Mouse (Mus musculus): ENCODE data around the gene Fam167b. TPM values are rescaled to one million over a fixed set of nuclear protein-coding genes. Genes with fewer than 3 reads are reported as not detected.

Gene Fam167b
- total RNA-seq, 2 experiments from 2014 or later: 0.81 TPM; not detected in 1

- DNase-seq (ENCODE audit: extremely low spot score in 1 of 2, low spot score in 1 of 2): no peak
Observed at GRCm38 (mm10) chr4:129609139-129609631, 30.8 kb upstream of the Fam167b start.

- DNase-seq (ENCODE audit: extremely low spot score in 1 of 2, low spot score in 1 of 2): peak in 1 of 2 experiments; percentile 76
Observed at GRCm38 (mm10) chr4:129608426-129609025, 30.2 kb upstream of the Fam167b start.

DNA sequence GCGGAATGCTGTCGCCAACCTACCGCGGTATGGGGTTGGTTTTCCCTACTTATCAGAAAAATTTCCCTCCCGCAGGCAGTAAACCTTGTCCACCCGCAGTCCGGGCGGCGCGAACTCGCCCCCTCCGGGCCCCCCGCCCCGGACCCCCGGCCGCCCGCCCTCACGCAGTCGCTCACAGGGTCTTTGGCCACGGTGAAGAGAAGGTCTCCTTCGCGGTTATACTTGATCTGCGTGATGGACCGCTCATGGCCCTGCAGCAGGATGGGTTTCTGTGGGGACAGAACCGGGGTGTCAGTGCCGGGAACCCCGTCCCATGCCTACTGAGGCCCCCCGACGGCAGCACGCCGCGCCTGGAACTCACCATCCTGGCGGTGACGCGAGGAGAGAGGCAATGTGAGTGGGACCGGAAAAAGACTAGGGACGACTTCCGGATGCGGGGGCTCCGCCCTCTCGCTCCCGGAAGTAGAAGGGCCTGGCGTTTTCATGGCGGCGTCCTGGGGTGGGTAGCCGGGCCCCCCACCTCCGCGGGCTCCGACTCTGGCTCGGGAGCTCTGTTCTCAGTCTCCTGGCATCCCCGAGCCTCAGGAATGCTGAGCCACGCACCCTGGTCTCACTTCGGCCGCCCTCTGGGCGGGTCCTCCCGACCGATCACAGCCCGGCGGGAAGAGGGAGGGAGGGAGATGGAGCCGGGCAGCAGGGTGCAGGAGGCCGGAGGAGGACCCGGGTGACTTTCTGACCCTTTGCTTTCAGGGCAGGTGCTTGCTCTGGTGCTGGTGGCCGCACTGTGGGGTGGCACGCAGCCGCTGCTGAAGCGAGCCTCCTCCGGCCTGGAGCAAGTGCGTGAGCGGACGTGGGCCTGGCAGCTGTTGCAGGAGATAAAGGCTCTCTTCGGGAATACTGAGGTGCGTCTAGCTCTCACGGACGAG is 22.1 kb upstream of the Fam167b start, which contains the start of the genes Eif3i and Tmem234:
Gene Eif3i, minus strand, starts transcription at position 416 of the 926 bp plus-strand sequence.
Gene Tmem234, plus strand, starts transcription at position 436 of the 926 bp plus-strand sequence.
- DNase-seq (ENCODE audit: extremely low spot score in 1 of 2, low spot score in 1 of 2): peak; percentile 66 to 72

DNA sequence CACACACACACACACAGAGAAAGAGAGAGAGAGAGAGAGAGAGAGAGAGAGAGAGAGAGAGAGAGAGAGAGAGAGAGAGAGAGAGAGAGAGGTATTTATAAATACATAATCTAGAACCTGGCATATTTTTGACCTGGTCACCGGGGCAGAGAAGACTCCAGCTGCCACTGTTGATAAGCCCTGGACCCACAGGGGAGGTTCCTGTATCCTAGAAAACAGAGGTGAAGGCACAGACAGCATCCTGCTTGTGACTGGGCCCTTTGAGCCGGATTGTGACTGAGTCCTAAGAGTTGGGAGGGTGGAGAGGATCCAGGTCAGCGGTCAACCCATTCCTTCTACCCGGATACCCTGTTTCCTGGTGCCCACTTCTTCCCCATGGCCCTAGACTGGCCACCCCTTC is 10.5 kb upstream of the Fam167b start:
- no peak for DNase-seq (ENCODE audit: extremely low spot score in 1 of 2, low spot score in 1 of 2)

DNA sequence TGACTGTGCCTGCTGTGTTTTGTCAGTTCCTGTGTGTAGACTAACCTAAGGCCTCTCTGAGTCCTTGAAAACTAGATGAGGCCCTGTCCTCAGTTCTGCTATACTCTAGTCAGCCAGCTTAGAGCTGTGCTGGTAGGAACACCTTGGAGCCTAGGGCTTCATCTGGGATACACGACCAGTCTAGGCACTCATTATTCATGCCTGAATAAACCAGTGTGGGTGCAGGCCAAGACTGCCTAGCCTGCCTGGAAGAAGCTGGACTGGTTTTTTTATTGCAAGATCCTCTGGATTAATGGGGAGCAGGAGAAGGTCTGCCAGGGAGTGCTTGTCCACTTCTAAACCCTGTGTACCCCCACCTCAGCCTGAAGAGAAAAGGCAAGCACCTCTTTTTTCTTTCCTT is 8.6 kb upstream of the Fam167b start:
- no peak for DNase-seq (ENCODE audit: extremely low spot score in 1 of 2, low spot score in 1 of 2)

GRCm38 (mm10) chr4:129585773-129586172 is 7.4 kb upstream of the Fam167b start:
- DNase-seq (ENCODE audit: extremely low spot score in 1 of 2, low spot score in 1 of 2): no peak

- DNase-seq (ENCODE audit: extremely low spot score in 1 of 2, low spot score in 1 of 2): peak; percentile 68 to 89
Observed at GRCm38 (mm10) chr4:129584884-129585608, 6.7 kb upstream of the Fam167b start.

- DNase-seq (ENCODE audit: extremely low spot score in 1 of 2, low spot score in 1 of 2): no peak
Observed at GRCm38 (mm10) chr4:129584370-129584769, 6.0 kb upstream of the Fam167b start.

DNA sequence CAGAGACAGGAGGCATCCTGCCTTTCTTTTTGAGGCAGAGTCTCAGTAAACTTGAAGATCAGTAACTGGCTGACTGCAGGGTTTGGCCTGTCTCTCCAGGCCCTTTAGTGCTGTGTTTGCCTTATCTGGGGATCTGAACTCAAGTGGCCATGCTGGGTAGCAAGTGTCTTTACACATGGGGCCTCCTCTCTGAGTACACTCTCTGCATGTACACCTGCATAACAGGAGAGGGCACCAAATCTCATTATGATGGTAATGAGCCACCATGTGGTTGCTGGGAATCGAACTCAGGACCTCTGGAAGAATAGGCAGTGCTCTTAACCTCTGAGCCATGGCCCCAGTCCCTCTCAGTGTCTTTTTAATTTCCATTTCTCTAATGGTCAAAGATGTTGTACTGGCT is 3.9 kb upstream of the Fam167b start:
- DNase-seq (ENCODE audit: extremely low spot score in 1 of 2, low spot score in 1 of 2): no peak

DNA sequence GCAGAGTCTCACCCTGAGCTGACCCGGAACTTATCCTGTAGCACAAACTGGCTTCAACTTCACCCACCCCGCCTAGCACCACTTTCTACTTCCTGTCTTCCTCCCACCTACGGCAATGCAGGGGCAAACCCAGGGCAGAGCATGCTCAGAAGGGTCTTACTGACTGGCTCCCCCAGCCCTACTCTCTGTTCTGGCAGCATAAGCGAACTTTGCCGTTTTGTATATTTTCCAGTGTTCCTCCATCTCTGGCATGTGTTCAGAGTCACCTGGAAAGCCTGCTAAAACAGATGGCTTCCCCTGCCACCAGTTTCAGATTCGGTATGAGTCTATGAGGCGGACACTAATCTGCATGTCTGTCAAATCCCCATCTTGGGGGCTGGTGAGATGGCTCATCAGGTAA is 2.0 kb upstream of the Fam167b start:
- DNase-seq (ENCODE audit: extremely low spot score in 1 of 2, low spot score in 1 of 2): no peak

- no peak for DNase-seq (ENCODE audit: extremely low spot score in 1 of 2, low spot score in 1 of 2)
Observed at GRCm38 (mm10) chr4:129577688-129578087, 661 bp downstream of the Fam167b start.

DNA sequence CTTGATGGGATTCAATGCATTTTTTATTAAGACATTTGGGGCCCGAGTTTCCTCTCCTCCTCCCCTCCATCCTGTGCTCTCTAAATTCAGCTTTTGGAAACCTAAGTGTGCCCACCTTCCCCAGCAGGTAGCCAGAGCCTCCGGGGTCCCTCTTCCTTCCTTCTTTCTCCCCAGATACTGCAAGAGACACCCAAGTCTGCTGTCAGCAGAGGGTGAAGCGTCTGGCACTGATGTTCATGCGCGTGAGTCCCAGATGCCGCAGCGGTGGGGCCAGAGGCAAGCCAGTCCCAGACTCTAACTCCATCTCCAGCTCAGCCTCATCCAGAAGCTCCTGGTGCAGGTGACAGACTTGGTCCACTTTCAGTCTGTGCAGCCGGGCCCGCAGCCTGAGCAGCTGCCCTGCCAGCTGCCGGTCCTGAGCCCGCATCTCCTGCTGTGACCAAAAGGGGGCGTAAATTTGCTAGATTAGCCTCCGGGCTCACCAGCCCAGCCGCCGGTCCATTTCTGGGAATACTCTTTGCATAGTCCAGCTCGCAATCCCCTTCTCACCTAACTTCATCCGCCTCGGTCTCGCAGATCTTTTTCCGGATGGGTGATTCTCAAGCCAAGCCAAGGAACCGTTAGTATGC is 1.4 kb downstream of the Fam167b start:
- peak in 1 of 2 experiments; percentile 61 for DNase-seq (ENCODE audit: extremely low spot score in 1 of 2, low spot score in 1 of 2)

GRCm38 (mm10) chr4:129575171-129575844 is 3.0 kb downstream of the Fam167b start:
- DNase-seq (ENCODE audit: extremely low spot score in 1 of 2, low spot score in 1 of 2): no peak

GRCm38 (mm10) chr4:129573430-129573829 is 4.9 kb downstream of the Fam167b start, which contains the start of gene Lck:
Gene Lck (minus strand): TSS chr4:129573641.
- DNase-seq (ENCODE audit: extremely low spot score in 1 of 2, low spot score in 1 of 2): no peak

DNA sequence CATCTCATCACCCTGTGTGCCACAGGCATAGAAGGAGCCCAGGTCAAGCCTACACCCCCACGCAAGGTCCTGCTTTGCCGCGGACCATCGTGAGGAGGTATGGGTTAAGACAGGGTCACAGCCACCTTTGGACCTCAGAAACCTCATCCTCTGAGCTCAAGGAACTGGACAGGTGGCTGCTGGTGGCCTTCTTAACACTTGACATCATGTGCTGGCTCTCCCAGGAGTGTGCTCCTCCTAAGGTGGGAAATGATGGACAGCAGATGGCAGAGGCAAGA is 5.3 kb downstream of the Fam167b start:
- no peak for DNase-seq (ENCODE audit: extremely low spot score in 1 of 2, low spot score in 1 of 2)

DNA sequence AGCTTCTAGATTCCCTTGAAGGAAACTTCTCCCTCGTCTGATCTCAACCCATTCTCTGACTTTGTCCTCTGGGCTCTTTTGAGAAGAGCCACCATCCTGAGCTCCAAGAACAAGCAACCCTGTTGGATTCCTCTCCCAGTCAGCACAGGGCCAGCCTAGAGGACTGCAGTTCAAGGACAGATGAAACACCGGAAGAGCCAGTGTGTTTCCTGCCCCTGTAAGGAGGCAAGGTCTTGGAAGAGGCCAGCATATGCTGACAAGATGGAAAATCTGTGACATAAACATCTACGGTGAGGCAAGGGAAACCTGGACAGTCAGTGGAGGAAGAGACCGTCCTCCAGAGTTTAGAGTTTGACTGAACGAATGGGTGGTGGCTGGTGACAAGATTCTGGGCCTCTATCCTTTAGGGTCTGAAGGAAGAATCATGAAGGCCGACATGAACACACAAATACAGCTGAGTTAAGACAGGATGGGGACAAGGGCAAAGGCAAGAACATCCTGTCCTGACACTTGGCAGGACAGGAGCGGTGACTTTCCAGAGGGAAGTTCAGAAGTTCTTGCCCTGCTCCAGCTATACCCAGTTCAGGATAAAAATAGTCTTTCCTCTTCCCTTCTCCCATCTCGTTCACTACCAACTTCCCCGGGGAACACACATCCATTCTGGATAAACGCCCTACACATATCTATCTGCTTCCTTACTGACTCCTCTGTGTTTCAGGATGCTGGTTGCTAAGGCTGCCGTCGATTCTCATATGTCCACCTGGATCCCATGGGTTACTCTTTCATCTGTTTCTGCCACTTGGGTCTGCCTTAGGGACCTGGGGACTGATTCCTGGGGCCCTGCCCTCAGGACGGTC is 5.9 kb downstream of the Fam167b start:
- no peak for DNase-seq (ENCODE audit: extremely low spot score in 1 of 2, low spot score in 1 of 2)

GRCm38 (mm10) chr4:129571551-129572084 is 6.7 kb downstream of the Fam167b start:
- no peak for DNase-seq (ENCODE audit: extremely low spot score in 1 of 2, low spot score in 1 of 2)

- DNase-seq (ENCODE audit: extremely low spot score in 1 of 2, low spot score in 1 of 2): no peak
Observed at GRCm38 (mm10) chr4:129570028-129570427, 8.3 kb downstream of the Fam167b start.

GRCm38 (mm10) chr4:129568366-129568765 is 10.0 kb downstream of the Fam167b start:
- no peak for DNase-seq (ENCODE audit: extremely low spot score in 1 of 2, low spot score in 1 of 2)
